Mouse (Mus musculus) ovary, postnatal 36 days (tissue): ENCODE data around the gene Tmem38b.

ENCODE experiments used
- DNase-seq: peaks from one replicate; pipeline ENCODE4 v3.0.0; 2022; ENCODE audit warnings: low spot score, mixed read lengths

Tmem38b gene

GRCm38 (mm10) chr4:53884351-53885245 lies 58.8 kb downstream of the Tmem38b start:
- no peak for DNase-seq

DNA sequence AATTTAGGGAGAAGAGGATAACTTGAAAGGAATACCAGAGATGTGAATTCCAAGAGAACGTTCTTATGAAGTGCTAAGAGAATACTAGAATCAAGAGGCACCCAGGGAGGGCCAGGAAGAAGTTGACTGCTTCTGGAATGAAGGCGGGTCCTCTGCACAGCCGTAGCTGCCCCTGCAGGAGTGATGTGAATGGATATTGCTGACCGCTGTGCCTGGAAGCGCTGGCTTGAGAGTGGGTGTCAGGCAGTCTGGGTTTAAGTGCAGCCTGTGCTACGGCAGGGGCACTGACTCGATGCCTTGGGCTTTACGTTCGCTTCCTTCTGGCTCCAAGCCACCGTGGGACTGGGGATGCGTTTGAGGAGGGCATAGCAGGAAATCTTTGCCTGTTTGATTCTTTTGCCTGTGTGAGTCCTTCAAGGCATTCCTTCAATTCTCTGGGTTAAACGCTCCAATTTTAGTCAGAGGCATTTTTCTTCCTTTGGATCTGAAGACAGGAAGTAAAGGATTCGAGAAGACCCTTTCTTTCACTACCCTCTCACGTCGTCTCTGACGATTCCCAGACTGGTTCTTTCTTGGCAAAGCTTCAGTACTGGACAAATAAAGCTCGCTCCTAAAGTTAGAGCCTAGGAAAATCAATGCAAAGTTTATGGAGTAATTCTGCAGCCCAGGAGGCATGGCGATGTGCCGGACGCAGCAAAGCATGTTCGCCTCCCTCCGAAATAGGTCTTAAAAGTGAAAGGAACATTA lies 60.7 kb downstream of the Tmem38b start:
- no peak for DNase-seq

GRCm38 (mm10) chr4:53895335-53895734 lies 69.5 kb downstream of the Tmem38b start:
- DNase-seq: no peak

DNA sequence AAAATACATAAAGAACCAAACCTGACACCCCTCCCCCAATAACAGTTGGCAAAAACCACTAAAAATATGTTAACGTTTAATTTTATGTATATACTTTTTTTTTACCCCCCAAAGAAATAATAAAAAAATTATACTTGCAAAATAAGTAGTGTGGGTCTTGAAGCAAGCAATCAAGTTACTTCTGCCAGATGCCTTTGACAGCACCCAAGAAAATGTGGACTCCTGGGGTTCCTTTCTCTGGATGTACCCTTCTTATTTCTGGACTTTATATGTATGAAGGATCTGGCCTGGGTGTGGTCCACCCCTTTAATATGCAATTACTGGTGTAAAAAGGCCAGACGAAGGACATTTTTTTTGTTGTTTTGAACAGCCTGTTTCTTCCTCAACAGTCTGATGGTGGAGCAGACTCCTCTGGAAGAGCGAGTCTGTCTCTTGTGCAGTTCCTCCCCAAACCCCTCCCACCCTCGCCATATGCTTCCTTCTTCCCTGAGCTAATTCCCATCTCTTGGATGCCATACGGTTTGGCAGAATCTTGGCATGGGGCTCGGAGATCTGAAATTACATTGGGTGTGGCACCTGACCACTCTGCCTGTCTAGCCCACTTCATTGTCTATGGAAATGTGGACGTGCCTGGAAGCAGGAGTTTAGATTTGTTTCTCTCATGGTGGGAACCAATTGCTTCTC lies 70.4 kb downstream of the Tmem38b start:
- DNase-seq: no peak

- peak; percentile 15 for DNase-seq
These were observed 74.6 kb downstream of the Tmem38b start for GRCm38 (mm10) chr4:53900386-53900971.

- no peak for DNase-seq
These were observed 78.5 kb downstream of the Tmem38b start for GRCm38 (mm10) chr4:53904335-53904734.

DNA sequence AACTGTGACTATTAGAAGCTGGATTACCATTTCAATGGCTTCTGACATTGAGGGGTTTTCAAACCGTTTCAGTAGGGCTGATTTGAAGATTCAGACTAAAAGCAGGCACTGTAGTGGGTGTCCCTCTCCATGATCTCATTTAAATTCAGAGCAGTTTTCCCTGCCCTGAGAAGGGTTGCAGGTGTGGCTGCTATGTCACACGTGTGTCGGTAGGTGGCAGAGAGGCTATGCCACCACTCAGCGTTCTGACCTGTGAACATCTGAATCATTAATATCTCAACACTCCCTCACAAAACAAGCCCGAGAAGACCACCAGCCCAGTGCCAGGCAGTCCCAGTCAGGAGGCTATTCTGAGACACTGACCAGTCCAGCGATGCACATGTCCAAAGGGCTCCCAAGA lies 79.7 kb downstream of the Tmem38b start:
- no peak for DNase-seq

- DNase-seq: no peak
These were observed 81.2 kb downstream of the Tmem38b start for GRCm38 (mm10) chr4:53907071-53907470.
